Mouse (Mus musculus) megakaryocyte, embryonic 14.5 days (primary cell): Measurements from ENCODE around the gene Pigm. TPM values are rescaled to one million over a fixed set of nuclear protein-coding genes. Genes with fewer than 3 reads are reported as not detected.

Experiments
- H3K27me3 ChIP-seq: replicated peaks from 2 replicates; pipeline ENCODE3; 2012; ENCODE audit warnings: inconsistent platforms
- H3K36me3 ChIP-seq: replicated peaks from 2 replicates; pipeline ENCODE3; 2012; ENCODE audit warnings: low read length, inconsistent platforms, mixed read lengths
- H3K4me1 ChIP-seq: 2 replicates; pipeline ENCODE4 v1.6.1; 2012; ENCODE audit warnings: inconsistent platforms
- H3K4me3 ChIP-seq: replicated peaks from 2 replicates; pipeline ENCODE3; 2012; ENCODE audit warnings: moderate library complexity, mild to moderate bottlenecking, inconsistent platforms
- H3K9me3 ChIP-seq: 2 replicates; pipeline ENCODE4 v1.6.1; 2012; ENCODE audit warnings: inconsistent platforms
- FLI1 ChIP-seq: IDR thresholded peaks from 2 replicates; pipeline ENCODE4 v1.6.1; 2012; ENCODE audit warnings: low read length, inconsistent platforms, mixed read lengths
- GATA1 ChIP-seq: IDR thresholded peaks from 3 replicates; pipeline ENCODE4 v1.6.1; 2012; ENCODE audit warnings: mixed read lengths, low read length, inconsistent platforms, borderline replicate concordance
- polyA plus RNA-seq: library from polyadenylated mRNA; stranded (reverse); fragments of >175 nt; gene quantifications from 2 replicates; pipeline ENCODE4 v1.2.3, GENCODE M21; 2012; ENCODE audit warnings: low replicate concordance; ENCODE audit not compliant: insufficient read depth

Pigm gene
- polyA plus RNA-seq, 1 experiment: 4.1 TPM

- no peaks in the 10 kb centered on the region for H3K36me3 ChIP-seq
- H3K4me3 ChIP-seq: no peak overlapping the region
- TF ChIP-seq GATA1 (no peak), FLI1 (no peak)
- H3K9me3 ChIP-seq: no peaks in the 10 kb centered on the region
- peaks cover 10% of the 10 kb centered on the region for H3K4me1 ChIP-seq
- peaks cover 8% of the 10 kb centered on the region for H3K27me3 ChIP-seq
Observed at GRCm38 (mm10) chr1:172426419-172426818, 50.1 kb downstream of the Pigm start.

- TF ChIP-seq GATA1 (no peak), FLI1 (no peak)
- Histone ChIP-seq H3K9me3 (no peaks in the 10 kb centered on the region), H3K4me1 (peaks cover 14% of the 10 kb centered on the region), H3K4me3 (no peak overlapping the region), H3K36me3 (no peaks in the 10 kb centered on the region), H3K27me3 (peaks cover 8% of the 10 kb centered on the region)
Observed at GRCm38 (mm10) chr1:172427841-172428240, 51.5 kb downstream of the Pigm start.

- TF ChIP-seq GATA1: no peak
- no peak for TF ChIP-seq FLI1
- Histone ChIP-seq H3K4me1 (peaks cover 9% of the 10 kb centered on the region), H3K36me3 (no peaks in the 10 kb centered on the region), H3K4me3 (no peak overlapping the region), H3K27me3 (peaks cover 8% of the 10 kb centered on the region), H3K9me3 (no peaks in the 10 kb centered on the region)
Observed at GRCm38 (mm10) chr1:172428614-172429013, 52.3 kb downstream of the Pigm start.

- Histone ChIP-seq H3K4me1 (0 out of 2 replicates have a peak, but pooled peaks cover 4% of the 10 kb centered on the region), H3K4me3 (no peak overlapping the region), H3K9me3 (0 out of 2 replicates have a peak, but pooled peaks cover 3% of the 10 kb centered on the region), H3K27me3 (peaks cover 8% of the 10 kb centered on the region), H3K36me3 (no peaks in the 10 kb centered on the region)
- TF ChIP-seq FLI1 (no peak), GATA1 (no peak)
Observed at GRCm38 (mm10) chr1:172430731-172431220, 54.4 kb downstream of the Pigm start.

- Histone ChIP-seq H3K4me3 (no peak overlapping the region), H3K9me3 (0 out of 2 replicates have a peak, but pooled peaks cover 3% of the 10 kb centered on the region)
- TF ChIP-seq GATA1: no peak
- TF ChIP-seq FLI1: no peak
Observed at GRCm38 (mm10) chr1:172431836-172432586, 55.7 kb downstream of the Pigm start.

GRCm38 (mm10) chr1:172432587-172432955 lies 56.2 kb downstream of the Pigm start:
- H3K9me3 ChIP-seq: 0 out of 2 replicates have a peak, but pooled peaks cover 3% of the 10 kb centered on the region
- H3K36me3 ChIP-seq: no peaks in the 10 kb centered on the region
- TF ChIP-seq GATA1: no peak
- TF ChIP-seq FLI1: no peak
- H3K4me3 ChIP-seq: no peak overlapping the region
- H3K27me3 ChIP-seq: peaks cover 12% of the 10 kb centered on the region
- 0 out of 2 replicates have a peak, but pooled peaks cover 4% of the 10 kb centered on the region for H3K4me1 ChIP-seq

More at GRCm38 (mm10) chr1:172431836-172432586, 55.7 kb downstream of the Pigm start:
- Histone ChIP-seq H3K27me3 (peaks cover 12% of the 10 kb centered on the region), H3K4me1 (0 out of 2 replicates have a peak, but pooled peaks cover 4% of the 10 kb centered on the region), H3K36me3 (no peaks in the 10 kb centered on the region)

- TF ChIP-seq FLI1: no peak
- no peak for TF ChIP-seq GATA1
- H3K4me3 ChIP-seq: no peak overlapping the region
- H3K4me1 ChIP-seq: 0 out of 2 replicates have a peak, but pooled peaks cover 4% of the 10 kb centered on the region
Observed at GRCm38 (mm10) chr1:172433012-172433850, 56.9 kb downstream of the Pigm start.

More at GRCm38 (mm10) chr1:172433012-172433850, 56.9 kb downstream of the Pigm start:
- 0 out of 2 replicates have a peak, but pooled peaks cover 3% of the 10 kb centered on the region for H3K9me3 ChIP-seq
- H3K27me3 ChIP-seq: peaks cover 9% of the 10 kb centered on the region
- H3K36me3 ChIP-seq: no peaks in the 10 kb centered on the region

Other genes starting within 250 kb of the Pigm start
- gene Pex19, start 249.8 kb upstream of the Pigm start, polyA plus RNA-seq: 4.1 and 18.9 TPM in 2 replicates
- gene Dcaf8, start 228.5 kb upstream of the Pigm start, polyA plus RNA-seq: 15.0 and 34.6 TPM in 2 replicates
- gene Pea15a, start 169.7 kb upstream of the Pigm start, polyA plus RNA-seq: 6.9 and 11.9 TPM in 2 replicates
- not detected in 2 replicates for gene Casq1, start 156.7 kb upstream of the Pigm start, polyA plus RNA-seq
- not detected in 2 replicates for gene Atp1a4, start 118.1 kb upstream of the Pigm start, polyA plus RNA-seq
- 18.9 and 46.3 TPM in 2 replicates for gene Igsf8, start 114.9 kb upstream of the Pigm start, polyA plus RNA-seq
- gene Atp1a2, start 78.5 kb upstream of the Pigm start, polyA plus RNA-seq: 0.03 TPM in 1 of 2 replicates, not detected in the other
- 0.13 TPM in 1 of 2 replicates, not detected in the other for gene Kcnj9, start 47.2 kb upstream of the Pigm start, polyA plus RNA-seq
- 0.12 TPM in 1 of 2 replicates, not detected in the other for gene Kcnj10, start 35.3 kb upstream of the Pigm start, polyA plus RNA-seq
- gene Slamf9, start 98.8 kb downstream of the Pigm start, polyA plus RNA-seq: not detected in 2 replicates
- 0.41 and 0.68 TPM in 2 replicates for gene Igsf9, start 105.2 kb downstream of the Pigm start, polyA plus RNA-seq
- 725 and 2,302 TPM in 2 replicates for gene Tagln2, start 123.5 kb downstream of the Pigm start, polyA plus RNA-seq
- gene Cfap45, start 144.3 kb downstream of the Pigm start, polyA plus RNA-seq: 0.93 TPM in 1 of 2 replicates, not detected in the other
- not detected in 2 replicates for gene Vsig8, start 179.4 kb downstream of the Pigm start, polyA plus RNA-seq
- 0.13 TPM in 1 of 2 replicates, not detected in the other for gene Slamf8, start 214.0 kb downstream of the Pigm start, polyA plus RNA-seq
- gene Fcrl6, start 226.0 kb downstream of the Pigm start, polyA plus RNA-seq: not detected in 2 replicates